Mouse (Mus musculus) neural tube, embryonic 15.5 days (tissue): ENCODE measurements at regions not wholly inside any gene's neighbourhood (a gene's known extent, or its start where the extent isn't known, plus 50 kb on each side); places are given as distances from the start of the nearest gene placed in this dataset.

Experiments
- ATAC-seq: fragments of 200-750 bp; cut with Nextera tagmentation; 2 replicates; pipeline ENCODE4 v1.8.0; 2017; ENCODE audit warnings: mild to moderate bottlenecking, moderate TSS enrichment, moderate library complexity; ENCODE audit not compliant: low FRiP score
- H3K27ac ChIP-seq: fragments of 300-500 bp; sonication (generic); replicated peaks from 2 replicates; pipeline ENCODE4 v1.5.1; 2015; ENCODE audit warnings: mild to moderate bottlenecking, inconsistent platforms
- H3K27me3 ChIP-seq: fragments of 300-500 bp; sonication (generic); replicated peaks from 2 replicates; pipeline ENCODE4 v1.6.1; 2015; ENCODE audit warnings: inconsistent platforms
- H3K36me3 ChIP-seq: fragments of 300-500 bp; sonication (generic); 2 replicates; pipeline ENCODE4 v1.6.1; 2015; ENCODE audit warnings: inconsistent platforms
- H3K4me1 ChIP-seq: fragments of 300-500 bp; sonication (generic); 2 replicates; pipeline ENCODE4 v1.6.1; 2015; ENCODE audit warnings: inconsistent platforms
- H3K4me2 ChIP-seq: fragments of 300-500 bp; sonication (generic); 2 replicates; pipeline ENCODE4 v1.6.1; 2015; ENCODE audit warnings: inconsistent platforms, mild to moderate bottlenecking, moderate library complexity
- H3K4me3 ChIP-seq: fragments of 300-500 bp; sonication (generic); replicated peaks from 2 replicates; pipeline ENCODE4 v1.5.1; 2015; ENCODE audit warnings: mild to moderate bottlenecking, inconsistent platforms
- H3K9ac ChIP-seq: fragments of 300-500 bp; sonication (generic); replicated peaks from 2 replicates; pipeline ENCODE4 v1.6.1; 2015; ENCODE audit warnings: mild to moderate bottlenecking, inconsistent platforms
- H3K9me3 ChIP-seq: fragments of 300-500 bp; sonication (generic); replicated peaks from 2 replicates; pipeline ENCODE4 v1.6.1; 2016; ENCODE audit warnings: inconsistent platforms
- WGBS: fragments of 180-500 bp; shearing (Covaris S2); methylation state at CpG from one replicate; pipeline ENCODE4 v1.1.7; 2015; ENCODE audit warnings: mixed read lengths; 5-methylcytosine and 5-hydroxymethylcytosine counted together

- H3K27me3 ChIP-seq: no peaks in the 10 kb centered on the region
- no peaks in the 10 kb centered on the region for H3K9me3 ChIP-seq
- no peak overlapping the region for H3K4me2 ChIP-seq
- H3K36me3 ChIP-seq: no peaks in the 10 kb centered on the region
- 86% methylated on average over 9 of the region's 9 CpGs for WGBS
- no peak for ATAC-seq
- no peaks in the 10 kb centered on the region for H3K4me1 ChIP-seq
- H3K27ac ChIP-seq: no peak overlapping the region
- H3K4me3 ChIP-seq: no peak overlapping the region
- no peak overlapping the region for H3K9ac ChIP-seq
These were observed 328.4 kb downstream of the Gm49356 start for GRCm38 (mm10) chr15:59217481-59217880.

- Histone ChIP-seq H3K27ac (no peak overlapping the region), H3K4me2 (no peak overlapping the region), H3K4me1 (no peaks in the 10 kb centered on the region), H3K9ac (no peak overlapping the region), H3K36me3 (no peaks in the 10 kb centered on the region), H3K4me3 (no peak overlapping the region), H3K9me3 (no peaks in the 10 kb centered on the region), H3K27me3 (no peaks in the 10 kb centered on the region)
- WGBS: 88% methylated on average over 7 of the region's 7 CpGs
- no peak for ATAC-seq
These were observed 329.8 kb downstream of the Gm49356 start for GRCm38 (mm10) chr15:59218916-59219315.

GRCm38 (mm10) chr15:59225637-59226036 lies 336.5 kb downstream of the Gm49356 start:
- no peak overlapping the region for H3K4me2 ChIP-seq
- H3K27me3 ChIP-seq: no peaks in the 10 kb centered on the region
- no peaks in the 10 kb centered on the region for H3K9me3 ChIP-seq
- WGBS: 90% methylated on average over 6 of the region's 6 CpGs
- no peak for ATAC-seq
- H3K36me3 ChIP-seq: no peaks in the 10 kb centered on the region
- no peaks in the 10 kb centered on the region for H3K4me1 ChIP-seq
- H3K27ac ChIP-seq: no peak overlapping the region
- H3K9ac ChIP-seq: no peak overlapping the region
- H3K4me3 ChIP-seq: no peak overlapping the region

- H3K4me3 ChIP-seq: no peak overlapping the region
- no peak overlapping the region for H3K27ac ChIP-seq
- H3K27me3 ChIP-seq: no peaks in the 10 kb centered on the region
- H3K4me2 ChIP-seq: no peak overlapping the region
- H3K4me1 ChIP-seq: no peaks in the 10 kb centered on the region
- H3K9me3 ChIP-seq: no peaks in the 10 kb centered on the region
- no peaks in the 10 kb centered on the region for H3K36me3 ChIP-seq
- WGBS: 95% methylated on average over 3 of the region's 3 CpGs
- no peak for ATAC-seq
- no peak overlapping the region for H3K9ac ChIP-seq
These were observed 338.2 kb downstream of the Gm49356 start for GRCm38 (mm10) chr15:59227293-59227692.

GRCm38 (mm10) chr15:59230536-59230935 lies 341.4 kb downstream of the Gm49356 start:
- Histone ChIP-seq H3K4me1 (no peaks in the 10 kb centered on the region), H3K4me3 (no peak overlapping the region), H3K4me2 (no peak overlapping the region), H3K9ac (no peak overlapping the region), H3K36me3 (no peaks in the 10 kb centered on the region), H3K9me3 (no peaks in the 10 kb centered on the region), H3K27me3 (no peaks in the 10 kb centered on the region), H3K27ac (no peak overlapping the region)
- ATAC-seq: no peak

GRCm38 (mm10) chr15:59231703-59232102 lies 342.6 kb downstream of the Gm49356 start:
- no peak overlapping the region for H3K4me2 ChIP-seq
- no peak overlapping the region for H3K27ac ChIP-seq
- H3K4me1 ChIP-seq: no peaks in the 10 kb centered on the region
- no peaks in the 10 kb centered on the region for H3K27me3 ChIP-seq
- no peak overlapping the region for H3K4me3 ChIP-seq
- no peak overlapping the region for H3K9ac ChIP-seq
- no peaks in the 10 kb centered on the region for H3K9me3 ChIP-seq
- WGBS: 90% methylated on average over 1 of the region's 1 CpGs
- no peak for ATAC-seq
- H3K36me3 ChIP-seq: no peaks in the 10 kb centered on the region

GRCm38 (mm10) chr15:59232290-59232689 lies 343.2 kb downstream of the Gm49356 start:
- Histone ChIP-seq H3K4me2 (no peak overlapping the region), H3K9ac (no peak overlapping the region), H3K4me1 (no peaks in the 10 kb centered on the region), H3K4me3 (no peak overlapping the region), H3K9me3 (no peaks in the 10 kb centered on the region), H3K27me3 (no peaks in the 10 kb centered on the region), H3K36me3 (no peaks in the 10 kb centered on the region), H3K27ac (no peak overlapping the region)
- 90% methylated on average over 5 of the region's 5 CpGs for WGBS
- no peak for ATAC-seq

- no peak overlapping the region for H3K9ac ChIP-seq
- H3K27ac ChIP-seq: no peak overlapping the region
- H3K4me1 ChIP-seq: no peaks in the 10 kb centered on the region
- no peak overlapping the region for H3K4me2 ChIP-seq
- no peaks in the 10 kb centered on the region for H3K9me3 ChIP-seq
- no peak for ATAC-seq
- WGBS: 87% methylated on average over 6 of the region's 6 CpGs
- H3K4me3 ChIP-seq: no peak overlapping the region
- no peaks in the 10 kb centered on the region for H3K36me3 ChIP-seq
- H3K27me3 ChIP-seq: no peaks in the 10 kb centered on the region
These were observed 348.5 kb downstream of the Gm49356 start for GRCm38 (mm10) chr15:59237446-59238161.

- H3K36me3 ChIP-seq: no peaks in the 10 kb centered on the region
- 91% methylated on average over 7 of the region's 7 CpGs for WGBS
- H3K4me2 ChIP-seq: no peak overlapping the region
- H3K27ac ChIP-seq: no peak overlapping the region
- H3K9me3 ChIP-seq: no peaks in the 10 kb centered on the region
- no peak overlapping the region for H3K9ac ChIP-seq
- no peaks in the 10 kb centered on the region for H3K27me3 ChIP-seq
- no peak overlapping the region for H3K4me3 ChIP-seq
- no peak for ATAC-seq
- no peaks in the 10 kb centered on the region for H3K4me1 ChIP-seq
These were observed 352.7 kb downstream of the Gm49356 start for GRCm38 (mm10) chr15:59241752-59242151.

GRCm38 (mm10) chr15:59245927-59246649 lies 357.0 kb downstream of the Gm49356 start:
- Histone ChIP-seq H3K4me1 (no peaks in the 10 kb centered on the region), H3K36me3 (no peaks in the 10 kb centered on the region), H3K9ac (no peak overlapping the region), H3K4me2 (no peak overlapping the region), H3K9me3 (no peaks in the 10 kb centered on the region), H3K27ac (no peak overlapping the region), H3K4me3 (no peak overlapping the region), H3K27me3 (no peaks in the 10 kb centered on the region)
- ATAC-seq: no peak
- 80% methylated on average over 4 of the region's 4 CpGs for WGBS

GRCm38 (mm10) chr15:59248477-59249260 lies 359.6 kb downstream of the Gm49356 start:
- Histone ChIP-seq H3K9me3 (no peaks in the 10 kb centered on the region), H3K4me1 (no peaks in the 10 kb centered on the region), H3K27me3 (no peaks in the 10 kb centered on the region), H3K27ac (no peak overlapping the region), H3K9ac (no peak overlapping the region), H3K4me3 (no peak overlapping the region), H3K4me2 (no peak overlapping the region), H3K36me3 (no peaks in the 10 kb centered on the region)
- WGBS: 60% methylated on average over 12 of the region's 12 CpGs
- no peak for ATAC-seq

- Histone ChIP-seq H3K27me3 (no peaks in the 10 kb centered on the region), H3K9me3 (no peaks in the 10 kb centered on the region), H3K9ac (no peak overlapping the region), H3K27ac (no peak overlapping the region), H3K4me2 (no peak overlapping the region), H3K4me3 (no peak overlapping the region), H3K36me3 (no peaks in the 10 kb centered on the region), H3K4me1 (no peaks in the 10 kb centered on the region)
- no peak for ATAC-seq
- 59% methylated on average over 1 of the region's 1 CpGs for WGBS
These were observed 372.3 kb downstream of the Gm49356 start for GRCm38 (mm10) chr15:59261380-59261779.
